Mouse (Mus musculus): ENCODE measurements at regions not wholly inside any gene's neighbourhood (a gene's known extent, or its start where the extent isn't known, plus 50 kb on each side); places are given as distances from the start of the nearest gene placed in this dataset.

DNA sequence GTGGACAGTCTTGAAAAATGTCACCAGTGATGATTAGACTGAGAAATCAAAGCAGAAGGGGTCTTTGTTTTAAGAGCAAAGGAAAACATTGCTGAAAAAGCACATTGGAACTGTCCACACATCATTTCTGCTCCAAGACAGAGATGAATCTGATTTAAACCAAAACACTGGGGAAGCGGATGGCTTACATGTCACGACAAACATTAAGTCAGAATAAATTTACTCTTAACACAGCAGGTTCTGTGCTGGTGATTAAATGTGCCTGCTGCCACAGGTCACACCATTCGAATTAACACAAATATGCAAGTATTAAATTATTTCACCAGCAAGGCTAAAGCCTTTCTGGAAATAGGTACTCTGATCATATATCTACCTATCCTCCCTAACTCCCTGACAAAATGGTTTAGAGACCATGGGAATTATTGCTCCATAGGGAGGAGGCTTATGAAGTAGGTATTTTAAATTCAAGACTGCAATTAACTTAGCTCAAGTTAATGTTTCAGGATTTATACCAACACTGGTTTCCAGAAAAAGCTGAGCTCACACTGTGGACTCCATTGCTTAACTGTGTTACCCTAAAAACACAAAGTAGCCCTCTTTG, 562.7 kb upstream of the Pdzrn3 start:
- in situ Hi-C loops (cut with MboI; ENCODE audit: low sequenced_read_pairs in 2 of 2, unreplicated experiment in 2 of 2) = no loop called here
- H3K4me3 ChIP-seq (ENCODE audit: insufficient read depth in 1 of 2, low read depth in 1 of 2, low read length in 2 of 2, poor library complexity in 1 of 2, severe bottlenecking in 1 of 2) = no peak overlapping the region
- no peaks in the 10 kb centered on the region for H3K36me3 ChIP-seq (ENCODE audit: control insufficient read depth, insufficient read depth, low read length, poor library complexity, severe bottlenecking)
- no peak overlapping the region for H3K27ac ChIP-seq (ENCODE audit: insufficient read depth, low read depth, low read length, poor library complexity, severe bottlenecking)
- no peaks in the 10 kb centered on the region for H3K9me3 ChIP-seq (ENCODE audit: control insufficient read depth, insufficient read depth, low read depth, low read length)
- no peak for TF ChIP-seq ZNF384 (IDR thresholded peaks at IDR 0.05; ENCODE audit: low read depth, low read length)
- TF ChIP-seq CHD2 (IDR thresholded peaks at IDR 0.05; ENCODE audit: low read depth, low read length) = no peak
- TF ChIP-seq ZC3H11A (IDR thresholded peaks at IDR 0.05; ENCODE audit: borderline replicate concordance, low read depth, low read length) = no peak
- TF ChIP-seq HCFC1 (IDR thresholded peaks at IDR 0.05; ENCODE audit: borderline replicate concordance, insufficient read depth, low read length) = no peak
- no peak for TF ChIP-seq MAFK (IDR thresholded peaks at IDR 0.05; ENCODE audit: insufficient read depth, low read depth, low read length)
- no peak overlapping the region for H3K9ac ChIP-seq (ENCODE audit: insufficient read depth, low read depth, low read length, poor library complexity, severe bottlenecking)
- no peaks in the 10 kb centered on the region for H3K4me1 ChIP-seq (ENCODE audit: control insufficient read depth in 2 of 2, insufficient read depth in 2 of 2, low read length in 2 of 2, poor library complexity in 1 of 2)
- DNase-seq (ENCODE audit: low read depth, low spot score) = no peak

GRCm38 (mm10) chr6:101938393-101938985, 560.8 kb upstream of the Pdzrn3 start:
- Histone ChIP-seq H3K4me3 (ENCODE audit: insufficient read depth in 1 of 2, low read depth in 1 of 2, low read length in 2 of 2, poor library complexity in 1 of 2, severe bottlenecking in 1 of 2) (no peak overlapping the region), H3K36me3 (ENCODE audit: control insufficient read depth, insufficient read depth, low read length, poor library complexity, severe bottlenecking) (no peaks in the 10 kb centered on the region), H3K4me1 (ENCODE audit: control insufficient read depth in 2 of 2, insufficient read depth in 2 of 2, low read length in 2 of 2, poor library complexity in 1 of 2) (no peaks in the 10 kb centered on the region), H3K9ac (ENCODE audit: insufficient read depth, low read depth, low read length, poor library complexity, severe bottlenecking) (no peak overlapping the region), H3K27ac (ENCODE audit: insufficient read depth, low read depth, low read length, poor library complexity, severe bottlenecking) (no peak overlapping the region), H3K9me3 (ENCODE audit: control insufficient read depth, insufficient read depth, low read depth, low read length) (no peaks in the 10 kb centered on the region)
- in situ Hi-C loops (cut with MboI; ENCODE audit: low sequenced_read_pairs in 2 of 2, unreplicated experiment in 2 of 2) = no loop called here
- no peak for TF ChIP-seq HCFC1 (IDR thresholded peaks at IDR 0.05; ENCODE audit: borderline replicate concordance, insufficient read depth, low read length)
- TF ChIP-seq ZC3H11A (IDR thresholded peaks at IDR 0.05; ENCODE audit: borderline replicate concordance, low read depth, low read length) = no peak
- no peak for TF ChIP-seq ZNF384 (IDR thresholded peaks at IDR 0.05; ENCODE audit: low read depth, low read length)
- no peak for TF ChIP-seq MAFK (IDR thresholded peaks at IDR 0.05; ENCODE audit: insufficient read depth, low read depth, low read length)
- TF ChIP-seq CHD2 (IDR thresholded peaks at IDR 0.05; ENCODE audit: low read depth, low read length) = no peak
- DNase-seq (ENCODE audit: low read depth, low spot score) = no peak

DNA sequence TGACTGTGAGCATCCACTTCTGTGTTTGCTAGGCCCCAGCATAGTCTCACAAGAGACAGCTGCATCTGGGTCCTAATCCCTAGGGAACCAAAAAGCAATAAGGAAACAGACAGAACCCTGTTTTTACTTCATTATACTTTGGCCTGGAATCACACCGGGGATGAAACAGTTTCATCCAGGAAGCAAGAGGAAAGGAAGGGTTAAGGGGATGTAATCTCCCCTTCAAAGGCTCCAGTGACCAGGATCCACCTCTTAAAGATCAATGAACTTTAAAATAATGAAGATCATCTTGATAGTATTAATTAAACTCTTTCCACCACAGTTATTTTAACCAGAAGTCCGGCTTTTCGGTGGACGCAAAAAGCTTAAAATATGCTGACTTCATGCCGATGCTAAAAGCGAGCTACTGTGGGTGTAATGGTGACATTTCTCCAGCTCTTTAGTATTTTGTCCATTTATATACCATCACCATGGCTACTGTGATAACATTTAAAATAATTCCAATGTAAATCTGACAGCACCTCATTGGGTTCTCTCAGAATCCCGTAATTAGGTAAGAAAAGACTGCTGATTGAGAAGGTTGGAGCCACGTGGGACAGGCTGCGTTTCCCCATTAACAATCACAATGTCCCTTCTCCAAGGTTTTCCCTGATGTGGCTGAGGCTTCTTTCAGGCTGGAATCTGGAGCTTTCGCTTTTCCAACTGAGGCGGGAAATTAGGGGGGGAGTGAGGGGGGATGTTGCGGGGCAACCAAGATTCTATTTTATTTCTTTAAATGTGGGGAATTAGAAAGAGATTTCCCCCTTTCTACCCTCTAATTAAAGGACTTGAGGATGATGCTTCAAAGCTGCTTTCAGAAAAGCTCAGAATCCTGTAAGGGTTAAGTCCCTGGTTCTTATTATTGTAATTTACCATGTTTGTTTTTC, 560.0 kb upstream of the Pdzrn3 start:
- in situ Hi-C loops (cut with MboI; ENCODE audit: low sequenced_read_pairs in 2 of 2, unreplicated experiment in 2 of 2) = no loop called here
- Histone ChIP-seq H3K4me3 (ENCODE audit: insufficient read depth in 1 of 2, low read depth in 1 of 2, low read length in 2 of 2, poor library complexity in 1 of 2, severe bottlenecking in 1 of 2) (no peak overlapping the region), H3K36me3 (ENCODE audit: control insufficient read depth, insufficient read depth, low read length, poor library complexity, severe bottlenecking) (no peaks in the 10 kb centered on the region), H3K4me1 (ENCODE audit: control insufficient read depth in 2 of 2, insufficient read depth in 2 of 2, low read length in 2 of 2, poor library complexity in 1 of 2) (no peaks in the 10 kb centered on the region), H3K9ac (ENCODE audit: insufficient read depth, low read depth, low read length, poor library complexity, severe bottlenecking) (no peak overlapping the region), H3K9me3 (ENCODE audit: control insufficient read depth, insufficient read depth, low read depth, low read length) (no peaks in the 10 kb centered on the region), H3K27ac (ENCODE audit: insufficient read depth, low read depth, low read length, poor library complexity, severe bottlenecking) (no peak overlapping the region)
- DNase-seq (ENCODE audit: low read depth, low spot score) = no peak
- no peak for TF ChIP-seq CHD2 (IDR thresholded peaks at IDR 0.05; ENCODE audit: low read depth, low read length)
- TF ChIP-seq HCFC1 (IDR thresholded peaks at IDR 0.05; ENCODE audit: borderline replicate concordance, insufficient read depth, low read length) = no peak

DNA sequence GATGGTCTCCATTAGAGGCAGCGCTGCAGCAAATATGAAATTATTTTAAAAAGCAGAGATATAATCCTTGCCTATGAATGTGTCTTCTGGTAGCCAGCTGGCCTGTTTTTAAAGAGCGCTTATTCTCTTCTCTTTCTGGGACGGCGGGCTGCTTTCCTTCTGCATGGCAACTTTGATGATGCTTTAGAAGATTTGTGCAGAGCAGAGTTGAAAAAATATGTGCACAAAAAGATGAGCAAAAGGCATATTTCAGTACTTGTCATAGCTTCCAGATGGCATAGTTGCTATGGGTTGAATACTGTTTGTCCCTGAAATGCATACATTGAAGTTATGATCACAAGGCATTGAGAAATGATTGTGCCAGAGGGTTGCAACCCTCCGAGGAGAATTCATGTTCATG, 554.1 kb upstream of the Pdzrn3 start:
- Histone ChIP-seq H3K9ac (ENCODE audit: insufficient read depth, low read depth, low read length, poor library complexity, severe bottlenecking) (no peak overlapping the region), H3K36me3 (ENCODE audit: control insufficient read depth, insufficient read depth, low read length, poor library complexity, severe bottlenecking) (no peaks in the 10 kb centered on the region), H3K4me3 (ENCODE audit: insufficient read depth in 1 of 2, low read depth in 1 of 2, low read length in 2 of 2, poor library complexity in 1 of 2, severe bottlenecking in 1 of 2) (no peak overlapping the region), H3K4me1 (ENCODE audit: control insufficient read depth in 2 of 2, insufficient read depth in 2 of 2, low read length in 2 of 2, poor library complexity in 1 of 2) (no peaks in the 10 kb centered on the region), H3K9me3 (ENCODE audit: control insufficient read depth, insufficient read depth, low read depth, low read length) (no peaks in the 10 kb centered on the region), H3K27ac (ENCODE audit: insufficient read depth, low read depth, low read length, poor library complexity, severe bottlenecking) (no peak overlapping the region)
- in situ Hi-C loops (cut with MboI; ENCODE audit: low sequenced_read_pairs in 2 of 2, unreplicated experiment in 2 of 2) = no loop called here
- TF ChIP-seq HCFC1 (IDR thresholded peaks at IDR 0.05; ENCODE audit: borderline replicate concordance, insufficient read depth, low read length) (no peak), CHD2 (IDR thresholded peaks at IDR 0.05; ENCODE audit: low read depth, low read length) (no peak), MAFK (IDR thresholded peaks at IDR 0.05; ENCODE audit: insufficient read depth, low read depth, low read length) (no peak), ZC3H11A (IDR thresholded peaks at IDR 0.05; ENCODE audit: borderline replicate concordance, low read depth, low read length) (no peak), ZNF384 (IDR thresholded peaks at IDR 0.05; ENCODE audit: low read depth, low read length) (no peak)
- no peak for DNase-seq (ENCODE audit: low read depth, low spot score)

All from ES-E14 (cell line).